Mouse (Mus musculus) heart, embryonic 11.5 days (tissue): ENCODE measurements around the gene Cdkn2aipnl. TPM values are rescaled to one million over a fixed set of nuclear protein-coding genes. Genes with fewer than 3 reads are reported as not detected.

Source experiments
- ATAC-seq: fragments of 200-750 bp; cut with Nextera tagmentation; replicated peaks from 2 replicates; pipeline ENCODE4 v1.8.0; 2017; ENCODE audit warnings: moderate library complexity; ENCODE audit not compliant: insufficient number of reproducible peaks, low FRiP score, low TSS enrichment
- H3K27ac ChIP-seq: fragments of 300-500 bp; sonication (generic); 2 replicates; pipeline ENCODE4 v1.5.1; 2014; ENCODE audit warnings: mild to moderate bottlenecking, low read depth, low read length
- H3K27me3 ChIP-seq: fragments of 300-500 bp; sonication (generic); 2 replicates; pipeline ENCODE4 v1.6.1; 2014; ENCODE audit warnings: mild to moderate bottlenecking, low read length, mixed read lengths; ENCODE audit not compliant: control insufficient read depth, insufficient read depth
- H3K36me3 ChIP-seq: fragments of 300-500 bp; sonication (generic); 2 replicates; pipeline ENCODE4 v1.6.1; 2014; ENCODE audit warnings: mild to moderate bottlenecking, low read length, moderate library complexity, mixed read lengths; ENCODE audit not compliant: control insufficient read depth, insufficient read depth
- H3K4me1 ChIP-seq: fragments of 300-500 bp; sonication (generic); 2 replicates; pipeline ENCODE4 v1.6.1; 2014; ENCODE audit warnings: low read length; ENCODE audit not compliant: control insufficient read depth, insufficient read depth
- H3K4me2 ChIP-seq: fragments of 300-500 bp; sonication (generic); 2 replicates; pipeline ENCODE4 v1.6.1; 2014; ENCODE audit warnings: mild to moderate bottlenecking, moderate library complexity
- H3K4me3 ChIP-seq: fragments of 300-500 bp; sonication (generic); 2 replicates; pipeline ENCODE4 v1.5.1; 2014; ENCODE audit warnings: low read depth, low read length
- H3K9ac ChIP-seq: fragments of 300-500 bp; sonication (generic); 2 replicates; pipeline ENCODE4 v1.6.1; 2014; ENCODE audit warnings: mild to moderate bottlenecking, low read depth, low read length, moderate library complexity
- H3K9me3 ChIP-seq: fragments of 300-500 bp; sonication (generic); replicated peaks from 2 replicates; pipeline ENCODE4 v1.6.1; 2016; ENCODE audit warnings: low read length; ENCODE audit not compliant: control insufficient read depth
- WGBS: fragments of 180-500 bp; shearing (Covaris S2); extraction: QIAGEN DNeasy Blood & Tissue Kit; methylation state at CpG from one replicate; pipeline ENCODE4 v1.1.7; 2014; ENCODE audit not compliant: insufficient replicate concordance; 5-methylcytosine and 5-hydroxymethylcytosine counted together
- polyA plus RNA-seq: library from polyadenylated mRNA; unstranded; fragments of >200 nt; fragmentation: Nextera tagmentation; extraction: Ambion mirVana; gene quantifications from 2 replicates; pipeline ENCODE4 v1.2.1, GENCODE M21; 2014

Gene Cdkn2aipnl
- polyA plus RNA-seq, 1 experiment from 2014 or later: 78.3 TPM

DNA sequence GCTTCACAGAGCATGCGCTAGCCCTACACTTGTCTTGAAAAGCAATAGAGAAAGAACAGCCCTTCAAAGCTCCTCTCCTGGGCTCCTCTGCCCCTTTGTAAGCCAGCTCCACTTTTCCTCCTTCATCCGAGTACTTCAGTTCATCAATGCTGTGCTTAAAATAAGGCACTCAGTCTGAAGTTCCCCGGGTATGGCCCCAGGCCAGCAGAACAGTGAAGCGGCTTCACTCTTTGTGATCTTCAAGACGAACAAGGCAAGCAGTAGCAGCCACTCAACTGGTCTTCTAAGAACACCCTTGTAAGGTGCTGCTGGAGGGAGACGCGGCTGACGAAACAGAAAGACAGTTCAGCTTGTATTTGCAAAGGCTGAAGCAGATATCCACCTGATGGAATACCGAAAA lies 11.3 kb upstream of the Cdkn2aipnl start:
- H3K27ac ChIP-seq: no peak overlapping the region
- WGBS: 60% methylated on average over 9 of the region's 9 CpGs
- H3K4me3 ChIP-seq: no peak overlapping the region
- no peaks in the 10 kb centered on the region for H3K9me3 ChIP-seq
- ATAC-seq: no peak
- peaks cover 8% of the 10 kb centered on the region for H3K27me3 ChIP-seq
- no peaks in the 10 kb centered on the region for H3K36me3 ChIP-seq
- no peak overlapping the region for H3K9ac ChIP-seq
- peaks cover 9% of the 10 kb centered on the region; the same call in 1 of the 2 replicates for H3K4me1 ChIP-seq
- H3K4me2 ChIP-seq: no peak overlapping the region

DNA sequence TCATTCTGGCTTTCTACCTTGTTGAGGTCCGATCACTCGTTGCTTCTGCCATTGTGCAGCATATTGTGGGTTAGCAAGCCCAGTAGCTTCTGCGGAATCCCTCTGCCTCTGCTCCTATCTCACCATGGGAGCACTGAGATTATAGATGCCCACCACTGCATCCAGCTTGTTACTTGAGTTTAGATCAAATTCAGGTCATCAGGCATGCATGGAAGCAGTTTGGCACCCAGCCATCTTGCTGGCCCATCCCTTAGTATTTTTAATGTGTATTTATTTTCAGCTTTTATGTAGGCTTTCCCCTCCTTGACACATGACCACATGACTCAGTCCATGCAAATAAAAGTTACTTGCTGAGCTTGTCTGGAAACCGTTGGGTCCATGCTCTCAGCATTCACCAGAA lies 9.7 kb upstream of the Cdkn2aipnl start:
- H3K27ac ChIP-seq: no peak overlapping the region
- H3K4me1 ChIP-seq: peaks cover 5% of the 10 kb centered on the region; the same call in 1 of the 2 replicates
- H3K36me3 ChIP-seq: no peaks in the 10 kb centered on the region
- no peaks in the 10 kb centered on the region for H3K9me3 ChIP-seq
- peaks cover 8% of the 10 kb centered on the region for H3K27me3 ChIP-seq
- no peak overlapping the region for H3K9ac ChIP-seq
- H3K4me2 ChIP-seq: no peak overlapping the region
- no peak overlapping the region for H3K4me3 ChIP-seq
- WGBS: 86% methylated on average over 4 of the region's 4 CpGs
- no peak for ATAC-seq

DNA sequence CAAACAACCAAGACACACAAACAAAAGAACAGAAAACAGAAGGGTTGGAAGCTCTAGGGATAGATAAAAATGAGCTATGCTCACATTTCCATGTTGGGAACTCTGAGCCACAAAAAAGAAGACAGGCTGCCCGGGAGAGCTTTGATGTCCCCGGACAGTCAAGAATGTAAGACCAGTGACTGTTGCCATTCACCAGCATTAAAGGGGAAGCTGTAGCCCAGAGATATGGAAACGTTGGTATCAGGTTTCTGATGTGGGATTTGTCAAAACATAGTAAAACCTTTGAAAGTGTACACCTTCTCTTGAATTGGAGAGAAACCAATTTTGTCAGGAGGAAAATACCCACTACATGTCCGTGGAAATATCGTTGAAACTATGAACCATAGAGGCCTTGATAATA lies 8.0 kb upstream of the Cdkn2aipnl start:
- no peak overlapping the region for H3K4me2 ChIP-seq
- 70% methylated on average over 5 of the region's 5 CpGs for WGBS
- H3K36me3 ChIP-seq: no peaks in the 10 kb centered on the region
- no peaks in the 10 kb centered on the region for H3K9me3 ChIP-seq
- peaks cover 5% of the 10 kb centered on the region; the same call in 1 of the 2 replicates for H3K4me1 ChIP-seq
- no peak overlapping the region for H3K9ac ChIP-seq
- H3K27me3 ChIP-seq: peaks cover 8% of the 10 kb centered on the region
- ATAC-seq: no peak
- no peak overlapping the region for H3K27ac ChIP-seq
- H3K4me3 ChIP-seq: no peak overlapping the region

DNA sequence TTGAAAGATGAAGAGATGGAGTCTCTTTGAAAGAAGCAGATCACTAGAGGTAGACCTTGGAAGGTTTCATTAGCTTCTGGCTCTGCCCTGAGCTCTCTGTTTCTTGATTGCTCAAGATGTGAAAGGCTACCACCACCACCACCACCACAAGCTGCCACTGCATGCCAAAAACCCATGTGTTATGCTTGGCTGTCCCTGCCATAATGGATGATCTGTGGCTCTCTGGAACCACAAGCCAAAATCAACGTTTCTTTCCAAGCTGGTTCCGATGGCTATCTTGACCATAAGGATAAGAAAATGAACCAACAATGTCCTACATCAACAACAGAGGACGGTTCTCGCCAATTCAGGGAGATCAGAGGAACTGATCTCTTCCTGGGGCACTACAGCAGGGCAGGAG lies 7.4 kb upstream of the Cdkn2aipnl start:
- peaks cover 5% of the 10 kb centered on the region; the same call in 1 of the 2 replicates for H3K4me1 ChIP-seq
- no peaks in the 10 kb centered on the region for H3K36me3 ChIP-seq
- H3K4me3 ChIP-seq: no peak overlapping the region
- no peaks in the 10 kb centered on the region for H3K9me3 ChIP-seq
- H3K4me2 ChIP-seq: no peak overlapping the region
- peaks cover 8% of the 10 kb centered on the region for H3K27me3 ChIP-seq
- H3K27ac ChIP-seq: no peak overlapping the region
- ATAC-seq: no peak
- 68% methylated on average over 4 of the region's 4 CpGs for WGBS
- H3K9ac ChIP-seq: no peak overlapping the region

DNA sequence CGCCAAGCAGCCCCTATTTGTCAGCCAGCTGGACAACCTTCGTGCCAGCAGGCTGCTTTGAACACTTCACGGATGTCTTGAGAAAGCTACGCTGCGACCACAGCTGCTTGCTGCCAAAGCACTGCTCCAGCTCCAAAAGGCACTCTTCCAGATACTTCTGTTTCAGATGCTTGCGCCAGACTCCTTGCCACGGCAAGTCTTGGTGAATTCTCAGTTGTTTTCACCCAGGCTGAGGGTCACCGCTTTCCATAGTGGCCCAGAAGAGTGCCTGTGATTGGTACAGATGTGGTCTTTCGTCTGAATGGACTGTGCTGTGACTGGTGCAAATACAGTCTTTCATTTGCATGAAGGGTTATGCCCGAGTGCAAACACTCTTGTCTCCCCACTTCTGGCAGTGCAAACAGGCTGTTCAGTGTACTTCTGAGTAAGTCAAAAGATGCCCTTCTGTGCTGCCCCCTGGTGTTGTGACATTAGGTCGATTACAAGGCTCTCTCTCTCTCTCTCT lies 6.4 kb upstream of the Cdkn2aipnl start:
- Histone ChIP-seq H3K4me3 (no peak overlapping the region), H3K9ac (no peak overlapping the region), H3K27ac (no peak overlapping the region), H3K9me3 (no peaks in the 10 kb centered on the region), H3K27me3 (peaks cover 5% of the 10 kb centered on the region; the same call in 1 of the 2 replicates), H3K36me3 (no peaks in the 10 kb centered on the region), H3K4me1 (peaks cover 5% of the 10 kb centered on the region; the same call in 1 of the 2 replicates), H3K4me2 (no peak overlapping the region)
- 71% methylated on average over 11 of the region's 11 CpGs for WGBS
- ATAC-seq: no peak

DNA sequence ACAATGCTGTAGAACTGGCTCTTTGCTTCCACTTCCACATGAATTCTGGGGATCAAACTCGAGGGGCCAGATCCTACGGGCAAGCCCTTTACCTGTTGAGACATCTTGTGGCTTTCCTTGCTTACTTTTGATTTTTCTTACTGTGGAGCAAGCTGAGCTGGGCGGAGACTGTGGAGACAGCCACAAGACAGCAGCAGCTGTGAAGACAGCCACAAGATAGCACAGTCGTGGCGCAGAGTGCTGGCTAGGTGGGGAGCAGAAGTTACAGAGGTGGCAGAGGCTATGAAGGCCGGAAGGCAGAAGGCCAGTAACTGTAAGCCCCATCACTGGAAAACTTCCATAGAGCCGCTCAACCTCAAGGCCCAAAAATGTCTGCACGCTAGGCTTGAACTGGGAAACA lies 5.7 kb upstream of the Cdkn2aipnl start:
- Histone ChIP-seq H3K4me2 (no peak overlapping the region), H3K9me3 (no peaks in the 10 kb centered on the region), H3K9ac (no peak overlapping the region), H3K36me3 (no peaks in the 10 kb centered on the region), H3K27me3 (no peaks in the 10 kb centered on the region; the same call in 1 of the 2 replicates), H3K4me3 (no peak overlapping the region), H3K27ac (no peak overlapping the region), H3K4me1 (no peaks in the 10 kb centered on the region)
- WGBS: 82% methylated on average over 8 of the region's 8 CpGs
- ATAC-seq: no peak

DNA sequence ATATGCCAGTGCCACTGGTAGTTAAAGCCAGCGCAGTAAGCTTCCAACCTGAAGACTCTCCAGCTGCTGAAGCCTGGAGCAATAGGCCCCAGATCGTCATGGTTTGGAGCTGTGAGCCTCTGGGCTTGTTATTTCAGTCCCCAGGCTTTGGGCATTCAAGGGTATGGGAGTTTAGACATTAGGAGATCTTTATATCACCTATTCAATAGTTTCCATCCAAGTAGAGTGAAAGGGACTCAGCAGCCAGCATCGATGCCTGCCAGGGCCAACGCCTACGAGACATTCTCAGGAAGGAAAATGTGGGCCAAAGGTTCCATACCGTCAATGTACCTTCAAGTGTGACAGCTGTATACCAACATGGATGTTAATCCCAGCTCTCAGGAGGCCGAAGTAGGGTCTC lies 5.2 kb upstream of the Cdkn2aipnl start:
- Histone ChIP-seq H3K4me3 (no peak overlapping the region), H3K4me2 (no peak overlapping the region), H3K27ac (no peak overlapping the region), H3K9me3 (no peaks in the 10 kb centered on the region), H3K36me3 (no peaks in the 10 kb centered on the region), H3K4me1 (no peaks in the 10 kb centered on the region), H3K27me3 (no peaks in the 10 kb centered on the region), H3K9ac (no peak overlapping the region)
- ATAC-seq: no peak
- WGBS: 85% methylated on average over 7 of the region's 7 CpGs

DNA sequence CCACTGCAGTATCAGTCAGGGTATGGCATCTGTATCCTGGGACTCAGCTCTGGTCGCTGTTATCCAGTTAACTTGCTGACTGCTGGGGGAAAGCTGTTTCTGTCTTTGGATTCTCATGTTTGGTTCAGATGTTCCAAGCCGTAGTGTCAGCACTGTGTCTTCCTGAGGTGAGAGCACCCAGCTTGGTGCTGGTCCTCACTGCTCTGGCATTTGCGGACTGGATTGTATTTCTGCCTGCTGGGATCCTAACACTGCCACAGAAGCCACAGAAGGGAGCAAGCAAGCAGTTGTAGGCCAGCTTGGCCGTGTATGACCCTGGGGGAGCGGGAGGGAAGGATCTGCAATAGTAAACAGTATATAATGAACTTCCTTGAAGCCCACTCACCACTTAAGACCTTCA lies 810 bp upstream of the Cdkn2aipnl start:
- 74% methylated on average over 5 of the region's 5 CpGs for WGBS
- no peak overlapping the region for H3K9ac ChIP-seq

DNA sequence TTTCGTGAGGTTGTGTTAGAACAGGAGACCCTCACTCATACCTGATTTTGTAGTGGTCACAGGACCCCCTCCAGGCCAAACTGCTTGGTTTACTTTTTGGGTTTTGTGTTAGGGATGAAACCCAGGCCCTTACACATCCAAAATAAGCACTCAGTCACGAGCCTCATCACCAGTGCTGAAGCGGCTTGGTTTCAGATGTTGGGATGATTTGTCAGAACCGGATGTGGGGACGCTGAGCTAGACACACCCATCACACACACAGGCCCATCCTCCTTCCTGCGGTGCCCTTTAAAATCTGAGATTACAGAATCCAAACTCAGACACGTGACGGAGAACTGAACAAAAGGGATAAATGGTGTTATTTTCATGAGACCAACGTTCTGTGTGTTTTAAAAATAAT lies 1.4 kb downstream of the Cdkn2aipnl start:
- ATAC-seq: no peak
- H3K9me3 ChIP-seq: no peaks in the 10 kb centered on the region
- H3K27me3 ChIP-seq: no peaks in the 10 kb centered on the region
- 93% methylated on average over 9 of the region's 9 CpGs for WGBS
- no peak overlapping the region; the same call in 1 of the 2 replicates for H3K4me2 ChIP-seq
- peaks cover 27% of the 10 kb centered on the region for H3K36me3 ChIP-seq
- H3K27ac ChIP-seq: no peak overlapping the region
- no peak overlapping the region for H3K9ac ChIP-seq
- no peak overlapping the region for H3K4me3 ChIP-seq
- H3K4me1 ChIP-seq: peaks cover 4% of the 10 kb centered on the region; the same call in 1 of the 2 replicates

More for the DNA sequence above, 810 bp upstream of the Cdkn2aipnl start:
- Histone ChIP-seq H3K4me3 (no peak overlapping the region), H3K9me3 (no peaks in the 10 kb centered on the region), H3K4me2 (no peak overlapping the region), H3K36me3 (peaks cover 8% of the 10 kb centered on the region; the same call in 1 of the 2 replicates), H3K4me1 (peaks cover 4% of the 10 kb centered on the region; the same call in 1 of the 2 replicates), H3K27me3 (no peaks in the 10 kb centered on the region), H3K27ac (no peak overlapping the region)
- ATAC-seq: no peak
